Mouse (Mus musculus) hindbrain, embryonic 14.5 days (tissue): ENCODE measurements around the gene Lrrc8a. TPM values are rescaled to one million over a fixed set of nuclear protein-coding genes. Genes with fewer than 3 reads are reported as not detected.

Experiments
- ATAC-seq: fragments of 200-750 bp; cut with Nextera tagmentation; 2 replicates; pipeline ENCODE4 v1.8.0; 2017; ENCODE audit warnings: moderate number of reproducible peaks, mild to moderate bottlenecking, moderate TSS enrichment, moderate library complexity; ENCODE audit not compliant: low FRiP score
- DNase-seq: peaks from one replicate; pipeline ENCODE4 v3.0.0-alpha.2; 2015; ENCODE audit warnings: low spot score
- H3K27ac ChIP-seq: fragments of 300-500 bp; sonication (generic); 2 replicates; pipeline ENCODE4 v1.5.1; 2014; ENCODE audit warnings: mild to moderate bottlenecking, moderate library complexity
- H3K27me3 ChIP-seq: fragments of 300-500 bp; sonication (generic); 2 replicates; pipeline ENCODE4 v1.6.1; 2014; ENCODE audit warnings: mild to moderate bottlenecking, low read length, mixed read lengths; ENCODE audit not compliant: control insufficient read depth, insufficient read depth
- H3K36me3 ChIP-seq: fragments of 300-500 bp; sonication (generic); replicated peaks from 2 replicates; pipeline ENCODE4 v1.6.1; 2014; ENCODE audit not compliant: control insufficient read depth, insufficient read depth
- H3K4me1 ChIP-seq: fragments of 300-500 bp; sonication (generic); replicated peaks from 2 replicates; pipeline ENCODE4 v1.6.1; 2014; ENCODE audit warnings: antibody characterized with exemption, low read length, mixed read lengths; ENCODE audit not compliant: control insufficient read depth, insufficient read depth
- H3K4me2 ChIP-seq: fragments of 300-500 bp; sonication (generic); replicated peaks from 2 replicates; pipeline ENCODE4 v1.6.1; 2014; ENCODE audit warnings: mild to moderate bottlenecking, moderate library complexity
- H3K4me3 ChIP-seq: fragments of 300-500 bp; sonication (generic); replicated peaks from 2 replicates; pipeline ENCODE4 v1.5.1; 2014; ENCODE audit warnings: mild to moderate bottlenecking, low read length
- H3K9ac ChIP-seq: fragments of 300-500 bp; sonication (generic); 2 replicates; pipeline ENCODE4 v1.6.1; 2014
- H3K9me3 ChIP-seq: fragments of 300-500 bp; sonication (generic); 2 replicates; pipeline ENCODE4 v1.6.1; 2016; ENCODE audit warnings: low read length; ENCODE audit not compliant: control insufficient read depth
- WGBS: fragments of 180-500 bp; shearing (Covaris S2); extraction: QIAGEN DNeasy Blood & Tissue Kit; methylation state at CpG from one replicate; pipeline ENCODE4 v1.1.7; 2014; 5-methylcytosine and 5-hydroxymethylcytosine counted together
- polyA plus RNA-seq: library from polyadenylated mRNA; unstranded; fragments of >200 nt; fragmentation: Nextera tagmentation; extraction: Ambion mirVana; gene quantifications from 2 replicates; pipeline ENCODE4 v1.2.1, GENCODE M21; 2014

Gene Lrrc8a
- polyA plus RNA-seq, 1 experiment from 2014 or later, result 57.9 TPM

DNA sequence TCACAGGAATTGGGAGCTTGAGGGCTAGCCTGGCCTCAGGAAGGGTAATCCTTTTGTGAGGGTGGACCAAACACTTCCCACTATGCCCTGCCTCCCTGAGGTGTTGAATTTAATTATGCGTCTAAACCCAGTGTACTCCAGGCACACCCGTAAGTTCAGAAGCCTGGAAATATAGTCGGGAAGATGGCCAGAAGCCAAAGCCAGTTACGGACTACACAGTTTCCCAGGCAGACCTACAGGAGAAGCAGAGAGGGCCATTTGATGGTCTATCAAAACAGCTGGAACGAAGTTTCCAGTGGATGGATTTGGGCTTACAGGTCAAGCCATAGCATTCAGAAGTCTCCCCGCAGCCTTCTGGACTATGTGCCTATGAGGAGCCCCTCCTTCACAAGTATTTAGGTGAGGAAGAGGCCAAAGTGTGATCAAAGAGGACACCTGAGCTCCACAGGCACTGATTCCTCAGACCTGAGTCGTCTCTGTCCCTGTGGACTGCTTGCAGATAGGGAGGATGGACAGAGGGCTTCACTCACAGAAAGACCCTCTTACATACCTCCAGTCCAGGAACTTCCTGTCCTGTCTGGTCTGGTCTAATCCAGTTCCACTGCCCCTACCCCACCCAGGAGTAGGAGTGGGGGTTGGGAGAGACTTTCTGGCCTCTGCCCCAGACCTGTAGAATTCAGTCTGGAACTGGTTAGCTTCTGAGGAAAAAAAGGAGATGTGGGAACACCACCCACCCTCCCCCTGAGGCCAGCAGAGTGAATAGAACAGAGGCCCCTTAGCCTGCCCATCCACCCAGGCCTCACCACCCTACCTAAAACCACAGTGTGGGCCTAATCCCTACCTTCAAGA, 27.4 kb downstream of the Lrrc8a start:
- Histone ChIP-seq H3K4me2 (no peak overlapping the region), H3K27me3 (no peaks in the 10 kb centered on the region), H3K4me3 (no peak overlapping the region), H3K36me3 (peaks cover 46% of the 10 kb centered on the region), H3K9me3 (no peaks in the 10 kb centered on the region), H3K9ac (no peak overlapping the region), H3K27ac (peak overlapping the region; percentile 74; the same call in 1 of the 2 replicates), H3K4me1 (peaks cover 20% of the 10 kb centered on the region)
- WGBS, result 80% methylated on average over 7 of the region's 7 CpGs
- DNase-seq (no peak), ATAC-seq (no peak)

- Histone ChIP-seq H3K27ac (peak within 1 kb of the TSS; percentile 74), H3K4me3 (no peak within 1 kb of the TSS), H3K9ac (peak within 1 kb of the TSS; percentile 18; the same call in 1 of the 2 replicates), H3K36me3 (peaks cover 42% of the 10 kb centered on the region), H3K9me3 (no peaks in the 10 kb centered on the region), H3K4me2 (no peak within 1 kb of the TSS), H3K4me1 (peaks cover 20% of the 10 kb centered on the region), H3K27me3 (no peaks in the 10 kb centered on the region)
- no peak for ATAC-seq
- WGBS, result 29% methylated on average over 5 of the region's 5 CpGs
- DNase-seq, result peak; percentile 28
Observed at GRCm38 (mm10) chr2:30265767-30266253, 28.3 kb downstream of the Lrrc8a start, which contains the start of gene Phyhd1. Gene Phyhd1, plus strand, starts transcription at chr2:30266203.

GRCm38 (mm10) chr2:30266392-30266941, 29.0 kb downstream of the Lrrc8a start:
- ATAC-seq (no peak), DNase-seq (peak; percentile 26)
- peak overlapping the region; percentile 74 for H3K27ac ChIP-seq
- H3K27me3 ChIP-seq, result no peaks in the 10 kb centered on the region
- no peak overlapping the region for H3K4me3 ChIP-seq
- peaks cover 20% of the 10 kb centered on the region for H3K4me1 ChIP-seq
- WGBS, result 29% methylated on average over 4 of the region's 4 CpGs
- H3K36me3 ChIP-seq, result peaks cover 38% of the 10 kb centered on the region
- 0 out of 2 replicates have a peak overlapping the region, but pooled peaks have one; percentile 0 for H3K9ac ChIP-seq
- no peak overlapping the region for H3K4me2 ChIP-seq
- H3K9me3 ChIP-seq, result no peaks in the 10 kb centered on the region

DNA sequence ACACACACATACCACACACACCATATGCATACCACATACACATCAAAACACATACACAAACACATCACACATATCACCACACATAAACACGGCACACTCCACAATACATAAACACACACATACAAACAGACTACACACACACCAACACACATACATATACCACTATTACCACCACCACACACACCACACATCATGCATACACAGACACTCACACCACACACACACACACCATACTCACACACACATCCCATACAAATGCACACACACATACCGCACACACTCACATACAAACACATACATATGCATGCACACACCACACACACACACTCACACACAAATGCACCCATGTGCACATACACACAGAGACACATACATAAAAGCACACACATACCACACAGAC, 30.0 kb downstream of the Lrrc8a start:
- ATAC-seq (no peak), DNase-seq (no peak)
- H3K4me2 ChIP-seq, result no peak overlapping the region
- H3K27me3 ChIP-seq, result no peaks in the 10 kb centered on the region
- H3K9ac ChIP-seq, result no peak overlapping the region
- H3K36me3 ChIP-seq, result peaks cover 28% of the 10 kb centered on the region
- no peaks in the 10 kb centered on the region for H3K9me3 ChIP-seq
- 95% methylated on average over 2 of the region's 2 CpGs for whole genome bisulfite sequencing
- H3K4me3 ChIP-seq, result no peak overlapping the region
- no peak overlapping the region for H3K27ac ChIP-seq
- H3K4me1 ChIP-seq, result peaks cover 20% of the 10 kb centered on the region

DNA sequence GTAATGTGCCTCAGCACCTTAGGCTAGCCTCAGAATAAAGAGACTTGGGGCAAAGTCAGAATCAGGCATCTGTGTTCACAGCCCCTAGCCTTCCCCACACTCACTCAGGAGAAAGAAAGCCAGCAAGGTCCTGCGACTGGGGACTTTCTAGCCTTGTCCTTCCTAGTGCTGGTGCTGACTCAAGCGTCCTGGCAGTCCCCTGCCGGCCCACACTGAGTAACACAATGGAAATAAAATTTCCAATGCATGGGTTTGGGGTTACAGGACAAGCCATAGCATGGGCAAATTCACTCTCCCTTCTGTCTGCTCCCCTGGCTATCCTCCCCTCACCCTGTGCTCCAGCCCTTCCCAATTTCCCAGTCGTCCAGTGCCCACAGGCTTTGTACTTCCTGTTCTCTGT, 30.9 kb downstream of the Lrrc8a start:
- Histone ChIP-seq H3K27ac (no peak overlapping the region), H3K27me3 (no peaks in the 10 kb centered on the region), H3K4me1 (peaks cover 17% of the 10 kb centered on the region), H3K36me3 (peaks cover 19% of the 10 kb centered on the region), H3K9ac (no peak overlapping the region), H3K4me3 (no peak overlapping the region), H3K4me2 (no peak overlapping the region), H3K9me3 (no peaks in the 10 kb centered on the region)
- DNase-seq (no peak), ATAC-seq (no peak)
- 55% methylated on average over 4 of the region's 4 CpGs for WGBS

DNA sequence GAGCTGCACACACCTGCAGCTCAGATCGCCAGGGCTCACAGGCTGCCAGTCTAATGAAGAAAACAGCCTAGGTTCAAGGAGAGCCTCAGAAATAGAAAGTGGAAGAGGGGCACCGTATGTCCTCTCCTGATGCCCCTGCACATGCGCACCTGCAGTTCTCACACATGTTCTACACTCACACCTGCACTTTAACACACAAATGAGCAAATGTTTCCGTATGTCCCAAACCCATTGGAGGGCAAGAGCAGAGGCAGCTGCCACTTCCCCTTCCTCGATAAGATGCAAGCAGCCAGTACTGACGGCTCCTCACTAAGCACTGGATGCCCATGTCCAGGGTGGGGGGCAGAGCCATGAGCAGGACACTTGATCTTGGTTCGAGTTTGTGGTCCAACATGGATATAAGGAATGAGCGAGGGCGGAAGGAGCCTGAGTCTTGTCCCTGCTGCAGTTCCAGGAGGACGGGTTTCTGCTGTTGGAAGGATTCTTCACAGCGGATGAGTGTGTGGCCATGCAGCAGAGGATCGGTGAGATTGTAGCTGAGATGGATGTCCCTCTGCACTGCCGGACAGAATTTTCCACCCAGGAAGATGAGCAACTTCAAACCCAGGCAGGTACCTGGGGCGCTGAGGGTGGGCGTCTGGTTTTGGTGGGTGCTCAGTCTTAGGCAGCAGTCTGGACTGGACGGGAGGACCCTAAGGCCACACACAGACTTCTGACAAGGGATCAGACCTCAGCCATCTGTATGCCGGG, 31.9 kb downstream of the Lrrc8a start:
- Histone ChIP-seq H3K9ac (no peak overlapping the region), H3K36me3 (peaks cover 8% of the 10 kb centered on the region), H3K27me3 (no peaks in the 10 kb centered on the region), H3K4me1 (peaks cover 17% of the 10 kb centered on the region), H3K27ac (no peak overlapping the region), H3K4me3 (no peak overlapping the region), H3K9me3 (no peaks in the 10 kb centered on the region), H3K4me2 (no peak overlapping the region)
- no peak for DNase-seq
- ATAC-seq, result no peak
- WGBS, result 92% methylated on average over 17 of the region's 17 CpGs

DNA sequence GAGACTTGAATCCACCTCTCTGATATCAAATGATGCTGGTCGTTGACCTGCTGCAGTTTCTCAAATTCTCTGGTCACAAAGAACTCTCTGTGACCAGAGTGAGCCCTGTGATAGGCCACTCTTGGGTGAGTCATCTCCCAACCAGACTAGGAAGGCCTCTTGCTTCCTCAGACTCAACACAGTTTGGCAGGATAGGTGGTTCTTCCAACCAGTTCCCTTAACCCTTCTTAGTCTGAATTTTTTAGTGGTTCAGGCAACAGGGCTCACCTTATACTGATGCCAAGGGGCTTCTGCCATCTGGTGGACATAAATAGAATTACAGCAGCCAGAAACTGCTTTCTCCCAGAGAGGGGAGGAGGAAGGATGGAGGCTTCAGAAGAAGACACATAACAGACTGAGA, 32.6 kb downstream of the Lrrc8a start:
- 70% methylated on average over 1 of the region's 1 CpGs for WGBS
- DNase-seq (peak; percentile 84), ATAC-seq (peak; percentile 72)
- Histone ChIP-seq H3K4me3 (no peak overlapping the region), H3K4me1 (peaks cover 11% of the 10 kb centered on the region), H3K27me3 (no peaks in the 10 kb centered on the region), H3K9ac (no peak overlapping the region), H3K27ac (no peak overlapping the region), H3K4me2 (no peak overlapping the region), H3K36me3 (peaks cover 1% of the 10 kb centered on the region), H3K9me3 (no peaks in the 10 kb centered on the region)

DNA sequence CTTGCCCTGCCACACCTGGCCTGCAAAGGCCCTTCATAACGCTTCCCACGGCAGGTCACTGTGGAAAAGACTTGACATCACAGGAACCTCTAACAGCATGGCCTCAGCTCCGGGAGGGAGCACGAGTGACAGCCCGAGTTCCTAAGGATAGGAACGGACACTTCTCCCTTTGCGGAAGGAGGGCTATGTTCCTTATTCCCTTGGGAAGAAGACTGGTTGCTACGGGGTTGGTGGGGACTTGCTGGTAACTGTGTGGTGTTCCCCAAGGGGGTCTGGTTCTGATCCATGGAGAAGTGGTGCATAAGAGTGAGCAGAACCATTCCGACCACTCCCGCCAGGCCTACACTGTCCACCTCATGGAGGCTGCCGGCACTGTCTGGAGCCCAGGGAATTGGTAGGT, 43.2 kb downstream of the Lrrc8a start, which contains the start of gene Gm28038:
Gm28038 (plus strand) TSS at position 301 of the 400 bp plus-strand sequence.
- no peaks in the 10 kb centered on the region for H3K9me3 ChIP-seq
- H3K4me1 ChIP-seq, result peaks cover 8% of the 10 kb centered on the region
- H3K27ac ChIP-seq, result no peak within 1 kb of the TSS
- no peak for DNase-seq
- H3K4me3 ChIP-seq, result no peak within 1 kb of the TSS
- H3K9ac ChIP-seq, result no peak within 1 kb of the TSS
- 91% methylated on average over 11 of the region's 11 CpGs for WGBS
- ATAC-seq, result no peak
- no peaks in the 10 kb centered on the region for H3K27me3 ChIP-seq
- H3K4me2 ChIP-seq, result no peak within 1 kb of the TSS
- H3K36me3 ChIP-seq, result 0 out of 2 replicates have a peak, but pooled peaks cover 11% of the 10 kb centered on the region

GRCm38 (mm10) chr2:30281651-30282050, 44.1 kb downstream of the Lrrc8a start:
- 0 out of 2 replicates have a peak, but pooled peaks cover 11% of the 10 kb centered on the region for H3K36me3 ChIP-seq
- no peak overlapping the region for H3K9ac ChIP-seq
- no peak for ATAC-seq
- no peak for DNase-seq
- H3K4me2 ChIP-seq, result no peak overlapping the region
- H3K9me3 ChIP-seq, result no peaks in the 10 kb centered on the region
- H3K27me3 ChIP-seq, result no peaks in the 10 kb centered on the region
- WGBS, result 84% methylated on average over 3 of the region's 3 CpGs
- H3K27ac ChIP-seq, result no peak overlapping the region
- peaks cover 8% of the 10 kb centered on the region for H3K4me1 ChIP-seq
- no peak overlapping the region for H3K4me3 ChIP-seq
